Mouse (Mus musculus) limb, embryonic 11.5 days (tissue): Measurements from ENCODE around the gene Dclk1. TPM values are rescaled to one million over a fixed set of nuclear protein-coding genes. Genes with fewer than 3 reads are reported as not detected.

Experiments
- ATAC-seq: fragments of 200-750 bp; cut with Nextera tagmentation; 2 replicates; pipeline ENCODE4 v1.8.0; 2017; ENCODE audit warnings: low read depth; ENCODE audit not compliant: insufficient number of reproducible peaks, low FRiP score, low TSS enrichment
- DNase-seq: peaks from one replicate; pipeline ENCODE4 v3.0.0-alpha.2; 2015; ENCODE audit warnings: low spot score
- H3K27ac ChIP-seq: fragments of 300-500 bp; sonication (generic); replicated peaks from 2 replicates; pipeline ENCODE4 v1.5.1; 2014; ENCODE audit warnings: low read depth, mild to moderate bottlenecking, low read length
- H3K27me3 ChIP-seq: fragments of 300-500 bp; sonication (generic); 2 replicates; pipeline ENCODE4 v1.6.1; 2014; ENCODE audit warnings: mild to moderate bottlenecking, low read length, mixed read lengths; ENCODE audit not compliant: control insufficient read depth, insufficient read depth
- H3K36me3 ChIP-seq: fragments of 300-500 bp; sonication (generic); 2 replicates; pipeline ENCODE4 v1.6.1; 2014; ENCODE audit warnings: mild to moderate bottlenecking, low read length, moderate library complexity, mixed read lengths; ENCODE audit not compliant: control insufficient read depth, insufficient read depth
- H3K4me1 ChIP-seq: fragments of 300-500 bp; sonication (generic); 2 replicates; pipeline ENCODE4 v1.6.1; 2014; ENCODE audit warnings: low read length, mixed read lengths; ENCODE audit not compliant: control insufficient read depth, insufficient read depth
- H3K4me2 ChIP-seq: fragments of 300-500 bp; sonication (generic); 2 replicates; pipeline ENCODE4 v1.6.1; 2014; ENCODE audit warnings: low read depth, mild to moderate bottlenecking, moderate library complexity; ENCODE audit not compliant: severe bottlenecking
- H3K4me3 ChIP-seq: fragments of 300-500 bp; sonication (generic); 2 replicates; pipeline ENCODE4 v1.5.1; 2014; ENCODE audit warnings: low read depth, low read length
- H3K9ac ChIP-seq: fragments of 300-500 bp; sonication (generic); 2 replicates; pipeline ENCODE4 v1.6.1; 2014; ENCODE audit warnings: mild to moderate bottlenecking, low read length
- H3K9me3 ChIP-seq: fragments of 300-500 bp; sonication (generic); 2 replicates; pipeline ENCODE4 v1.6.1; 2016; ENCODE audit warnings: low read length; ENCODE audit not compliant: control insufficient read depth
- WGBS: fragments of 180-500 bp; shearing (Covaris S2); extraction: QIAGEN DNeasy Blood & Tissue Kit; methylation state at CpG from one replicate; pipeline ENCODE4 v1.1.7; 2014; 5-methylcytosine and 5-hydroxymethylcytosine counted together
- polyA plus RNA-seq: library from polyadenylated mRNA; unstranded; fragments of >200 nt; fragmentation: Nextera tagmentation; extraction: Ambion mirVana; gene quantifications from 2 replicates; pipeline ENCODE4 v1.2.1, GENCODE M21; 2014

Dclk1 gene
- polyA plus RNA-seq, 1 experiment from 2014 or later, result 34.1 TPM

- Histone ChIP-seq H3K4me3 (no peak overlapping the region), H3K36me3 (no peaks in the 10 kb centered on the region), H3K4me2 (no peak overlapping the region), H3K9ac (no peak overlapping the region), H3K9me3 (no peaks in the 10 kb centered on the region), H3K4me1 (no peaks in the 10 kb centered on the region), H3K27me3 (no peaks in the 10 kb centered on the region), H3K27ac (no peak overlapping the region)
- DNase-seq, result no peak
- WGBS, result 82% methylated on average over 3 of the region's 3 CpGs
- no peak for ATAC-seq
These were observed 78.4 kb downstream of the Dclk1 start for GRCm38 (mm10) chr3:55320572-55320971.

- Histone ChIP-seq H3K4me3 (no peak overlapping the region), H3K4me2 (no peak overlapping the region), H3K27ac (no peak overlapping the region), H3K4me1 (no peaks in the 10 kb centered on the region), H3K36me3 (no peaks in the 10 kb centered on the region), H3K27me3 (no peaks in the 10 kb centered on the region), H3K9ac (no peak overlapping the region), H3K9me3 (no peaks in the 10 kb centered on the region)
- 58% methylated on average over 1 of the region's 1 CpGs for WGBS
- ATAC-seq (no peak), DNase-seq (no peak)
These were observed 81.9 kb downstream of the Dclk1 start for GRCm38 (mm10) chr3:55324029-55324428.

- no peaks in the 10 kb centered on the region for H3K27me3 ChIP-seq
- no peak overlapping the region for H3K9ac ChIP-seq
- no peak overlapping the region for H3K4me3 ChIP-seq
- H3K36me3 ChIP-seq, result no peaks in the 10 kb centered on the region
- ATAC-seq (no peak), DNase-seq (no peak)
- WGBS, result 81% methylated on average over 4 of the region's 4 CpGs
- H3K27ac ChIP-seq, result no peak overlapping the region
- no peak overlapping the region for H3K4me2 ChIP-seq
- H3K4me1 ChIP-seq, result no peaks in the 10 kb centered on the region
- no peaks in the 10 kb centered on the region for H3K9me3 ChIP-seq
These were observed 88.3 kb downstream of the Dclk1 start for GRCm38 (mm10) chr3:55330496-55330895.

- Histone ChIP-seq H3K9ac (no peak overlapping the region), H3K4me1 (no peaks in the 10 kb centered on the region), H3K4me3 (no peak overlapping the region), H3K27me3 (no peaks in the 10 kb centered on the region), H3K9me3 (no peaks in the 10 kb centered on the region), H3K4me2 (no peak overlapping the region), H3K27ac (no peak overlapping the region), H3K36me3 (no peaks in the 10 kb centered on the region)
- DNase-seq (no peak), ATAC-seq (no peak)
These were observed 89.5 kb downstream of the Dclk1 start for GRCm38 (mm10) chr3:55331694-55332093.

- DNase-seq (no peak), ATAC-seq (no peak)
- Histone ChIP-seq H3K9ac (no peak overlapping the region), H3K4me1 (0 out of 2 replicates have a peak, but pooled peaks cover 4% of the 10 kb centered on the region), H3K9me3 (no peaks in the 10 kb centered on the region), H3K4me3 (no peak overlapping the region), H3K36me3 (no peaks in the 10 kb centered on the region), H3K4me2 (no peak overlapping the region), H3K27ac (no peak overlapping the region), H3K27me3 (no peaks in the 10 kb centered on the region)
- 82% methylated on average over 3 of the region's 3 CpGs for WGBS
These were observed 91.3 kb downstream of the Dclk1 start for GRCm38 (mm10) chr3:55333511-55333910.

- WGBS, result 42% methylated on average over 11 of the region's 11 CpGs
- no peaks in the 10 kb centered on the region for H3K9me3 ChIP-seq
- ATAC-seq, result no peak
- H3K4me1 ChIP-seq, result 0 out of 2 replicates have a peak, but pooled peaks cover 4% of the 10 kb centered on the region
- no peak overlapping the region for H3K9ac ChIP-seq
- no peaks in the 10 kb centered on the region for H3K36me3 ChIP-seq
- no peaks in the 10 kb centered on the region for H3K27me3 ChIP-seq
- H3K4me3 ChIP-seq, result no peak overlapping the region
- no peak overlapping the region for H3K4me2 ChIP-seq
- H3K27ac ChIP-seq, result 0 out of 2 replicates have a peak overlapping the region, but pooled peaks have one; percentile 5
- DNase-seq, result no peak
These were observed 94.7 kb downstream of the Dclk1 start for GRCm38 (mm10) chr3:55336895-55337294.

- Histone ChIP-seq H3K27me3 (no peaks in the 10 kb centered on the region), H3K36me3 (no peaks in the 10 kb centered on the region), H3K9me3 (no peaks in the 10 kb centered on the region), H3K4me1 (0 out of 2 replicates have a peak, but pooled peaks cover 4% of the 10 kb centered on the region), H3K9ac (no peak overlapping the region), H3K4me3 (no peak overlapping the region), H3K4me2 (no peak overlapping the region), H3K27ac (no peak overlapping the region)
- ATAC-seq, result no peak
- WGBS, result 95% methylated on average over 7 of the region's 7 CpGs
- no peak for DNase-seq
These were observed 95.5 kb downstream of the Dclk1 start for GRCm38 (mm10) chr3:55337671-55338070.

- H3K9me3 ChIP-seq, result no peaks in the 10 kb centered on the region
- no peak overlapping the region for H3K4me2 ChIP-seq
- H3K27ac ChIP-seq, result no peak overlapping the region
- DNase-seq, result peak; percentile 15
- H3K4me3 ChIP-seq, result no peak overlapping the region
- H3K27me3 ChIP-seq, result no peaks in the 10 kb centered on the region
- H3K36me3 ChIP-seq, result no peaks in the 10 kb centered on the region
- 89% methylated on average over 4 of the region's 4 CpGs for WGBS
- no peak overlapping the region for H3K9ac ChIP-seq
- ATAC-seq, result no peak
- H3K4me1 ChIP-seq, result no peaks in the 10 kb centered on the region
These were observed 100.3 kb downstream of the Dclk1 start for GRCm38 (mm10) chr3:55342445-55342844.

- DNase-seq (peak; percentile 21), ATAC-seq (no peak)
- Histone ChIP-seq H3K27ac (no peak overlapping the region), H3K9ac (no peak overlapping the region), H3K4me1 (peaks cover 10% of the 10 kb centered on the region), H3K4me2 (no peak overlapping the region), H3K27me3 (no peaks in the 10 kb centered on the region), H3K9me3 (no peaks in the 10 kb centered on the region), H3K36me3 (no peaks in the 10 kb centered on the region), H3K4me3 (no peak overlapping the region)
- WGBS, result 42% methylated on average over 16 of the region's 16 CpGs
These were observed 105.3 kb downstream of the Dclk1 start for GRCm38 (mm10) chr3:55347371-55348025.
